11 mouse cellular contexts compared by ENCODE assay signal in genomic region chr7:101030756-101031155, GRCm38 (mm10). TPM values are rescaled to one million over a fixed set of nuclear protein-coding genes. Genes with fewer than 3 reads are reported as not detected.
A peak's percentile ranks its signal among the peaks of the same experiment; 100 is the strongest.
DNase-seq lines count a peak whose midpoint lies in the region; ATAC-seq and TF ChIP-seq lines count a peak whose summit lies in the region.
"Had no signal": no experiment of that assay in that cellular context is flagged by ENCODE, and none has a peak within 500 bp of the region (broad histone marks: within the 10 kb centered on the region; RNA-seq: fewer than 3 reads in every experiment).

No protein-coding gene starts in this region.

- no peak overlapping the region for H3K4me3 ChIP-seq in heart, adult 2 months
- no peak overlapping the region for H3K4me3 ChIP-seq in heart, embryonic 11.5 days (ENCODE audit: low read depth, low read length)
- H3K4me3 ChIP-seq in stomach, postnatal 0 days (ENCODE audit: low read depth, low read length): no peak overlapping the region
- H3K4me3 ChIP-seq: embryonic facial prominence, embryonic 12.5 days had no signal

- H3K9me3 ChIP-seq in heart, embryonic 11.5 days (replicated peaks; ENCODE audit: control insufficient read depth, low read length): no peaks in the 10 kb centered on the region
- no peaks in the 10 kb centered on the region for H3K9me3 ChIP-seq in stomach, postnatal 0 days (ENCODE audit: control insufficient read depth, low read length)
- H3K9me3 ChIP-seq: embryonic facial prominence, embryonic 12.5 days had no signal

- DNase-seq in heart, adult 2 months: peak; percentile 61 to 64
- peak; percentile 45 for DNase-seq in urinary bladder, postnatal 14 days (ENCODE audit: low spot score)
- no peak for DNase-seq in urinary bladder, postnatal 25 days (ENCODE audit: low spot score)
- DNase-seq in heart, adult 8-10 months (ENCODE audit: low spot score): peak; percentile 36
- DNase-seq in stomach, postnatal 0 days (ENCODE audit: low spot score): no peak
- no peak for DNase-seq in right cerebral cortex, postnatal 36 days (ENCODE audit: low spot score in 2 of 2)
- DNase-seq in neural tube, embryonic 10.5 days (ENCODE audit: extremely low spot score, low spot score): no peak

- peaks cover 10% of the 10 kb centered on the region for H3K4me1 ChIP-seq in heart, adult 2 months (ENCODE audit: control insufficient read depth, insufficient read depth, low read length)
- H3K4me1 ChIP-seq in heart, embryonic 11.5 days (ENCODE audit: control insufficient read depth, insufficient read depth, low read length): no peaks in the 10 kb centered on the region
- no peaks in the 10 kb centered on the region; the same call in 1 of the 2 replicates for H3K4me1 ChIP-seq in stomach, postnatal 0 days (replicated peaks; ENCODE audit: control insufficient read depth, insufficient read depth)

- TF ChIP-seq POLR2A in heart, adult 2 months (IDR thresholded peaks at IDR 0.05; ENCODE audit: insufficient read depth, low read depth, low read length): no peak

- H3K27ac ChIP-seq in heart, adult 2 months: no peak overlapping the region; the same call in 1 of the 2 replicates
- H3K27ac ChIP-seq in heart, embryonic 11.5 days (ENCODE audit: low read depth, low read length): no peak overlapping the region
- H3K27ac ChIP-seq in stomach, postnatal 0 days (replicated peaks): peak overlapping the region; percentile 40; the same call in 1 of the 2 replicates
- H3K27ac ChIP-seq: embryonic facial prominence, embryonic 12.5 days; kidney, postnatal 0 days had no signal

- H3K9ac ChIP-seq in heart, adult 2 months (ENCODE audit: low read depth, low read length): no peak overlapping the region
- H3K9ac ChIP-seq in heart, embryonic 11.5 days (ENCODE audit: low read depth, low read length): no peak overlapping the region
- H3K9ac ChIP-seq in stomach, postnatal 0 days (ENCODE audit: low read length): no peak overlapping the region
- H3K9ac ChIP-seq: embryonic facial prominence, embryonic 12.5 days had no signal

- H3K4me2 ChIP-seq in heart, embryonic 11.5 days: no peak overlapping the region
- no peak overlapping the region for H3K4me2 ChIP-seq in stomach, postnatal 0 days (replicated peaks; ENCODE audit: low read depth)
- H3K4me2 ChIP-seq: embryonic facial prominence, embryonic 12.5 days had no signal

- intact Hi-C loops in heart, adult 2 months (cut with DNase I): no loop called here

- no peaks in the 10 kb centered on the region for H3K27me3 ChIP-seq in heart, adult 2 months (ENCODE audit: control insufficient read depth, insufficient read depth, low read length)
- 0 out of 2 replicates have a peak, but pooled peaks cover 2% of the 10 kb centered on the region for H3K27me3 ChIP-seq in heart, embryonic 11.5 days (ENCODE audit: control insufficient read depth, insufficient read depth, low read length)
- H3K27me3 ChIP-seq in stomach, postnatal 0 days (ENCODE audit: control insufficient read depth, insufficient read depth, low read length): no peaks in the 10 kb centered on the region
- H3K27me3 ChIP-seq: embryonic facial prominence, embryonic 12.5 days had no signal

- ATAC-seq in heart, embryonic 11.5 days (replicated peaks; ENCODE audit: insufficient number of reproducible peaks, low FRiP score, low TSS enrichment): no peak
- no peak; the same call in 1 of the 2 replicates for ATAC-seq in stomach, postnatal 0 days (ENCODE audit: low FRiP score, low TSS enrichment)

- no peaks in the 10 kb centered on the region for H3K36me3 ChIP-seq in heart, adult 2 months (ENCODE audit: control insufficient read depth, insufficient read depth, low read length)
- no peaks in the 10 kb centered on the region for H3K36me3 ChIP-seq in heart, embryonic 11.5 days (ENCODE audit: control insufficient read depth, insufficient read depth, low read length)
- H3K36me3 ChIP-seq in stomach, postnatal 0 days (ENCODE audit: control insufficient read depth, insufficient read depth, low read length): no peaks in the 10 kb centered on the region
- H3K36me3 ChIP-seq: embryonic facial prominence, embryonic 12.5 days had no signal

- TF ChIP-seq EP300 in heart, adult 2 months (IDR thresholded peaks at IDR 0.05; ENCODE audit: insufficient read depth, low read depth, low read length): no peak
- no peak for TF ChIP-seq EP300 in stomach, postnatal 0 days (optimal IDR thresholded peaks at IDR 0.05)

- no peaks in the 10 kb centered on the region for H3K79me2 ChIP-seq in heart, adult 2 months (replicated peaks; ENCODE audit: control insufficient read depth, insufficient read depth, low read length)

- no peak for TF ChIP-seq CTCF in heart, adult 2 months (IDR thresholded peaks at IDR 0.05)
- no peak for TF ChIP-seq CTCF in stomach, postnatal 0 days (IDR thresholded peaks at IDR 0.05; ENCODE audit: low read depth)

RNA-seq across cellular contexts. Expression of gene P2ry2, which starts 18.1 kb away (rescaled TPM):
- total RNA-seq in heart, adult 2 months (2021): 10 to 100 TPM; 22.3 to 32.6 TPM
- 40.4 and 46.8 TPM in 2 replicates for polyA plus RNA-seq in heart, adult 2 months (2012; rRNA removed)
- 0.54 and 0.68 TPM in 2 replicates for polyA plus RNA-seq in heart, embryonic 11.5 days (2014; fragmentation: Nextera tagmentation; extraction: Ambion mirVana)
- total RNA-seq in heart, adult 8-10 months (2022): 10 to 100 TPM; 24.6 to 27.7 (median 27.2) TPM
- 5.7 and 5.8 TPM in 2 replicates for polyA plus RNA-seq in stomach, postnatal 0 days (2015; fragmentation: Nextera tagmentation; extraction: Ambion mirVana)

RNA-seq across cellular contexts. Expression of gene P2ry6, which starts 56.3 kb away (rescaled TPM):
- 1 to 10 TPM; 3.6 to 4.2 TPM for total RNA-seq in heart, adult 2 months (2021)
- polyA plus RNA-seq in heart, adult 2 months (2012; rRNA removed): 9.6 and 11.1 TPM in 2 replicates
- polyA plus RNA-seq in heart, embryonic 11.5 days (2014; fragmentation: Nextera tagmentation; extraction: Ambion mirVana): 2.1 and 2.8 TPM in 2 replicates
- total RNA-seq in heart, adult 8-10 months (2022): 1 to 10 TPM; 2.7 to 4.0 (median 3.3) TPM
- polyA plus RNA-seq in stomach, postnatal 0 days (2015; fragmentation: Nextera tagmentation; extraction: Ambion mirVana): 6.1 and 6.4 TPM in 2 replicates
- total RNA-seq: hematopoietic stem cell, adult 5-6 weeks had no signal

Comparison
In these comparisons a context has a peak if more than half of its experiments do, and no peak if none do; other contexts are left out.
1. DNase-seq: peak in heart, adult 2 months (2 of 2), urinary bladder, postnatal 14 days (single experiment) and heart, adult 8-10 months (single experiment); none in urinary bladder, postnatal 25 days (single experiment), stomach, postnatal 0 days (single experiment), right cerebral cortex, postnatal 36 days (0 of 2) and neural tube, embryonic 10.5 days (single experiment).